Mouse (Mus musculus): Measurements from ENCODE around the gene Spop.

Spop gene

GRCm38 (mm10) chr11:95519996-95520395 lies 106.1 kb downstream of the Spop start:
- DNase-seq (ENCODE audit: inconsistent ontology term), result no peak

DNA sequence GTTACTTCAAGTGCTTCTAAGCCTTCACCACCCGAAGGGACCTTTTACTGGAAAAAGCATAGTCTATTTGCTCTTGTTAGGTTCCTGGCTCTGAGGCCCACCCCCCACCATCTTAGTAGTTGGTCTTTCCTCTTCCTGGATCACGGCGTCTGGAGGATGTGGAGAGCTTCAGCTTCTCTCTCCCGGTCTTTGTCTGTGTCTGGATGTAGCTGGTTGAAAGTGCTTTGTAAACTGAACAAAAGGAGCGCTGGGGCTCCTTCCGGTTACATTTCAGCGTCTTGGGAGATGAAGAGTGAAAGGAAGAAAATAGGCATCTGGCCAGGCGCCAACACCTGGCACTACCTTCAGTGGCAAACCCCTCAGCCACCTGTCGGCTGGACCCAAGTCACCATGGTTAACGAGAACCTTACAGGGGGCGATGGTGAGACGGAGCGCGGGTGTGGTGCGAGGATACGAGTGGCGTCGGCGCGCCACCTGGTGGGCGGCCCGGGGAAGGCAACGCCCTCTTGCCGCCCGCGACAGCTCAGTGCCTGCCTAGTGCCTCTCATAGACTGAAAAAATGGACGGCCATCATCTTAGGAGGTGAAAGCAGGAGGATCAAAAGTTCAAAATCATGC lies 106.7 kb downstream of the Spop start:
- DNase-seq (ENCODE audit: inconsistent ontology term), result peak; percentile 86

- peak; percentile 54 for DNase-seq (ENCODE audit: inconsistent ontology term)
These were observed 107.7 kb downstream of the Spop start for GRCm38 (mm10) chr11:95521563-95521962.

- DNase-seq (ENCODE audit: inconsistent ontology term), result no peak
These were observed 113.4 kb downstream of the Spop start for GRCm38 (mm10) chr11:95527307-95527706.

DNA sequence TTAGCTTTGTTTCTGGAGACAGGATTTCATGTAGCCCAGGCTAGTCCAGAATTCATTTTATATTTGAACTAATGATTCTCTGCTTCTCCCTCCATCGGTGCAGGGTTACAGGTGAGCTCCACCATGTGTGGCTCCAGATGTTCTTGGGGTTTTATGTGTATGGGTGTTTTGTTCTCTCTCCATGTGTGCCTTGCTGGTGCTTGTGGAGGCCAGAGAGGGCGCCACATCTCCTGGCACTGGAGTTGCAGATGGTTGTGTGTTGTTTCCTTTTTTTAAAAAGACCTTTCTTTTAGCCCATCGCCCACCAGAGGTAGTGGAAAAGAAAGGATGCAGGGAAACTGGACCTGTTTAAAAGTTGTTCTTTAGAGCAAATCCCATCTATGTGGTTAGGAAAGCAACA lies 114.4 kb downstream of the Spop start:
- DNase-seq (ENCODE audit: inconsistent ontology term), result no peak

- no peak for DNase-seq (ENCODE audit: inconsistent ontology term)
These were observed 118.6 kb downstream of the Spop start for GRCm38 (mm10) chr11:95532353-95533072.

DNA sequence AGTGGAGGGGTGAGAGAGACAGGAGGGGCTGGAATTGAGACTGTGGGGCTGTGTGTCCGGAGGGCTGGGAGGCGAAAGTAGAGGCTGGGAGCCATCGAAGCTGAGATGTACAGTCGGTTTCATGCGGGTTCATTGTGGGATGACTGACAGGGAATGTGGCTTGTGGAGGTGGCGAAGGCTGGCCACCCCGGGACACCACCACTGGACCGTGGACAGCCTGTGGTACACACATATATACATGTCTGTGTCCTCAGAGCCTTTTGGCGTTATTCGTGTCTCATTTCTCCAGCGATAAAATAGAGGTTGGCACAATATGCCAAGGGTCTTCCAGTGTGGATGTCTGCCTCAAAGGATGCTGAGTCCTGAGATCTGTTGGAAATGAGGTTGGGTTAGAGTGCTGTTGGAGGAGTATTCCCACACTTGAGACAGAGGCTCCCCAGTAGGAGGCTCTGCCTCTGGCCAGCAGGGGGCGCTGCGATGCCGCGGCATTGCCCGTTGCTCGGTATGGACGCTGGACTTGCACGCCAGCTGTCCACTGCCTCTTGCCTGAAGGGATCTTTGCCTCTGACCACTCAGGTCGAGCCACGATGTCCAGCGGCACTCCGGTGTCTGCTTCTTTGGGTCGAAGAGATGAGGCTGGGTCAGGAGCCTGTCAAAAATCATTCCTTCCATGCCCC lies 119.7 kb downstream of the Spop start:
- DNase-seq (ENCODE audit: inconsistent ontology term), result peak; percentile 85

DNA sequence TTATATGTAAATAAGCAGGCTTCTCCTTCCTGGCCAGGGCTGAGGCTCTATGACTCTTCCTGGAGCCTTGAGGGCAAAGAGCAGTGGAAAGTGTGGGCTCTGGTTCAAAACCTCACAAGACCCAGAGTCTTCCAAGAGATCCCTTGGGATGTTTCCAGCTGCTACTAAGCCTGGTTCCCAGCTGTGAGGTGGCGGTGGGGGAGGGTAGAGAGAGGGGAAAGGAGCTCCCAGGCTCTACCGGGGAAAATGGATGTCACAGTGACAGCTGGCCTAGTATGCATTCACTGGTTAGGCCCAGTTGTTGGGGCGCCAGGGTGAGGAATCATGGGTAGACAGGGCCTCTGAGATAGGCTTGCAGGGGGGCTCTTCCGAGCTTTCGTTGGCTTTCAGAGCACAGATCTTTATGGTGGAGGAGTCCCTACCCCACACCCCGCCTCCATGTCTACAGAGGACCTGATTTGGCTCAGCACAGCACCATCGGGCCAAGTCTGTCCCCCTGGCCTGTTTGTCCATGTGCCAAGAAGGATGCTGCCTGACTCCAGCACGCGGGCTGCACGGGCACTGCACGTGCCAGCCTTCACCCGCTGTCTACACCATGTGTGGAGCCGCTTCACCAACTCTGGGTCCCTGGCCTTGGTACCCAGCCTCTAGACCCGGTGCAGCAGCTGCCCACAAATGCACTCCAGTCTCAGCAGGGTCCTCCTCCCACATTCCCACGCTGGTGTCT lies 124.7 kb downstream of the Spop start:
- no peak for DNase-seq (ENCODE audit: inconsistent ontology term)

GRCm38 (mm10) chr11:95540637-95541385 lies 126.9 kb downstream of the Spop start:
- no peak for DNase-seq (ENCODE audit: inconsistent ontology term)

Measured in Muller cell, postnatal 12 days (primary cell).